Mouse (Mus musculus) neural tube, embryonic 14.5 days (tissue): Measurements from ENCODE around the gene Aldh1l1. TPM values are rescaled to one million over a fixed set of nuclear protein-coding genes. Genes with fewer than 3 reads are reported as not detected.

Experiments used
- ATAC-seq: fragments of 200-750 bp; cut with Nextera tagmentation; 2 replicates; pipeline ENCODE4 v1.8.0; 2017; ENCODE audit warnings: low read depth, mild to moderate bottlenecking, moderate TSS enrichment, moderate library complexity
- H3K27ac ChIP-seq: fragments of 300-500 bp; sonication (generic); 2 replicates; pipeline ENCODE4 v1.5.1; 2014; ENCODE audit warnings: low read depth, mild to moderate bottlenecking, control low read depth, low read length, moderate library complexity, mixed read lengths
- H3K27me3 ChIP-seq: fragments of 300-500 bp; sonication (generic); 2 replicates; pipeline ENCODE4 v1.6.1; 2014; ENCODE audit warnings: low read length; ENCODE audit not compliant: control insufficient read depth, insufficient read depth
- H3K36me3 ChIP-seq: fragments of 300-500 bp; sonication (generic); 2 replicates; pipeline ENCODE4 v1.6.1; 2014; ENCODE audit warnings: low read length, mixed read lengths; ENCODE audit not compliant: control insufficient read depth, insufficient read depth
- H3K4me1 ChIP-seq: fragments of 300-500 bp; sonication (generic); 2 replicates; pipeline ENCODE4 v1.6.1; 2014; ENCODE audit warnings: low read length; ENCODE audit not compliant: control insufficient read depth, insufficient read depth
- H3K4me2 ChIP-seq: fragments of 300-500 bp; sonication (generic); 2 replicates; pipeline ENCODE4 v1.6.1; 2014; ENCODE audit warnings: mild to moderate bottlenecking, low read depth, low read length, control low read depth
- H3K4me3 ChIP-seq: fragments of 300-500 bp; sonication (generic); 2 replicates; pipeline ENCODE4 v1.5.1; 2014; ENCODE audit warnings: low read depth, low read length, control low read depth, mixed read lengths
- H3K9ac ChIP-seq: fragments of 300-500 bp; sonication (generic); replicated peaks from 2 replicates; pipeline ENCODE4 v1.6.1; 2014; ENCODE audit warnings: low read depth, mild to moderate bottlenecking, control low read depth, low read length, mixed read lengths
- H3K9me3 ChIP-seq: fragments of 300-500 bp; sonication (generic); 2 replicates; pipeline ENCODE4 v1.6.1; 2016; ENCODE audit warnings: low read length; ENCODE audit not compliant: control insufficient read depth
- WGBS: fragments of 180-500 bp; shearing (Covaris S2); extraction: QIAGEN DNeasy Blood & Tissue Kit; methylation state at CpG from one replicate; pipeline ENCODE4 v1.1.7; 2014; 5-methylcytosine and 5-hydroxymethylcytosine counted together
- polyA plus RNA-seq: library from polyadenylated mRNA; unstranded; fragments of >200 nt; fragmentation: Nextera tagmentation; extraction: Ambion mirVana; gene quantifications from 2 replicates; pipeline ENCODE4 v1.2.1, GENCODE M21; 2014

The Aldh1l1 gene
- polyA plus RNA-seq, 1 experiment from 2014 or later = 53.3 TPM

DNA sequence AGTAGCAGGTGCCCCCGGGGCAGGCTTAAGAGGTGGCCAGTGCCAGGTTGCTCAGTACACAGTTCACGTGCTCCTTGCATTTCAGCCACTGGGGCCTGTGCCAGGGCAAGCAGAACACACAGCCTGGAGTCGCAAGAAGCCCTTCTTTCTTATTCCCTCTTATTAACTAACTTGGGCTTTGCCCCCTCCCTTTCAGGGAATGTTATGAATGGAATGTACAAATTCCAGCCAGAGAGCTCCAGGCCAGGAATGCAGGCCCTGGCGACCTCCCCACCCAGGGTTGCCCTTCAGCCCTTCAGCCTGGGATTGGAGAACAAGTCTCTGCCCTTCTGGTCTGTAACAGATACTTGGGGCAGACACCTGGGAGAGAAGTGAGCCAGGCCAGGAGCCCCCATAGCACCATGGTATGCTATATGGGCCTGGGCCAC, 22.0 kb downstream of the Aldh1l1 start:
- H3K4me3 ChIP-seq = no peak overlapping the region
- peak overlapping the region; percentile 22; the same call in 1 of the 2 replicates for H3K27ac ChIP-seq
- no peaks in the 10 kb centered on the region for H3K36me3 ChIP-seq
- no peaks in the 10 kb centered on the region for H3K9me3 ChIP-seq
- peak; percentile 55; the same call in 1 of the 2 replicates for ATAC-seq
- H3K4me1 ChIP-seq = 0 out of 2 replicates have a peak, but pooled peaks cover 4% of the 10 kb centered on the region
- WGBS = 54% methylated on average over 4 of the region's 4 CpGs
- no peak overlapping the region for H3K4me2 ChIP-seq
- no peak overlapping the region for H3K9ac ChIP-seq
- H3K27me3 ChIP-seq = no peaks in the 10 kb centered on the region

DNA sequence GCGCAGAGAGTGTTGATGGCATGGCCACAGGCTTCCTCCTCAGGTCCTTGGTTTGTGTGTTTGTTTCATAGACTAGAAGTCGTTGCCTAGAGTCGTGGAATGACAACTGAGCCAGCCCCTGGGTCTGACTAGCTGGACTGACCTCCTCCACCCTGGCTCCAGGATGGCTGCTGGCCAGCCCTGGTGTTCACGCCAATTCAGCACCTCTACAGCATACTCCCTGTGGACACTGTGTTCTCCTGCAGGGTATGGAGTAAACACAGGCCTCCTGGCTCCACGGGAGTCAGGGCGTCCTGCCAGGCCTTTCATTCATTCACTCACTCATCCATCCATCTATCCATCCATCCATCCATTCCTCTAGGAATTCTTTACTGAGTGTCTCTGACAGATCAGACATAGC, 22.9 kb downstream of the Aldh1l1 start:
- Histone ChIP-seq H3K36me3 (no peaks in the 10 kb centered on the region), H3K4me2 (no peak overlapping the region), H3K9me3 (no peaks in the 10 kb centered on the region), H3K4me3 (no peak overlapping the region), H3K27me3 (no peaks in the 10 kb centered on the region), H3K9ac (no peak overlapping the region), H3K4me1 (0 out of 2 replicates have a peak, but pooled peaks cover 4% of the 10 kb centered on the region), H3K27ac (no peak overlapping the region)
- WGBS = 61% methylated on average over 6 of the region's 6 CpGs
- no peak for ATAC-seq

DNA sequence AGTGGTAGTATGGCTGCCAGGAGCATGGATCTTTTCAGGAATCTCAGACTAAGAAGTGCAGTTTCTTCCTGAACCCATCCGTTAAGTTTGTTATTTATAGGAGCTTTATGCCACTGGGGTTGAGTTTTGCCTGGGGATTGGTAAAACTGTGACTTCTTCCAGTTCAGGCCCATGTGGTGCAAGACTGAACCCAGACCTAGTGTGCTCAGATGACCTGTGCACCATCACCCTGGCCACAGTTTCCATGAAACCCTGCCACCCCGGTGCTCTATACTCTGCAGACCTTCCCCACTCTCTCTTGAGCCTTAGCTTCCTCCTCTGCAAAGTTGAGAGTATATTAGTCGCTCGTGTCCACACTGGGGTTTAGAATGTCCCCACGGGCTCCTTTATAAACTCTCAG, 26.2 kb downstream of the Aldh1l1 start:
- WGBS = 88% methylated on average over 5 of the region's 5 CpGs
- no peak overlapping the region for H3K27ac ChIP-seq
- no peak for ATAC-seq
- 0 out of 2 replicates have a peak, but pooled peaks cover 4% of the 10 kb centered on the region for H3K4me1 ChIP-seq
- H3K9ac ChIP-seq = no peak overlapping the region
- no peak overlapping the region for H3K4me3 ChIP-seq
- H3K9me3 ChIP-seq = no peaks in the 10 kb centered on the region
- no peak overlapping the region for H3K4me2 ChIP-seq
- no peaks in the 10 kb centered on the region for H3K36me3 ChIP-seq
- H3K27me3 ChIP-seq = no peaks in the 10 kb centered on the region

DNA sequence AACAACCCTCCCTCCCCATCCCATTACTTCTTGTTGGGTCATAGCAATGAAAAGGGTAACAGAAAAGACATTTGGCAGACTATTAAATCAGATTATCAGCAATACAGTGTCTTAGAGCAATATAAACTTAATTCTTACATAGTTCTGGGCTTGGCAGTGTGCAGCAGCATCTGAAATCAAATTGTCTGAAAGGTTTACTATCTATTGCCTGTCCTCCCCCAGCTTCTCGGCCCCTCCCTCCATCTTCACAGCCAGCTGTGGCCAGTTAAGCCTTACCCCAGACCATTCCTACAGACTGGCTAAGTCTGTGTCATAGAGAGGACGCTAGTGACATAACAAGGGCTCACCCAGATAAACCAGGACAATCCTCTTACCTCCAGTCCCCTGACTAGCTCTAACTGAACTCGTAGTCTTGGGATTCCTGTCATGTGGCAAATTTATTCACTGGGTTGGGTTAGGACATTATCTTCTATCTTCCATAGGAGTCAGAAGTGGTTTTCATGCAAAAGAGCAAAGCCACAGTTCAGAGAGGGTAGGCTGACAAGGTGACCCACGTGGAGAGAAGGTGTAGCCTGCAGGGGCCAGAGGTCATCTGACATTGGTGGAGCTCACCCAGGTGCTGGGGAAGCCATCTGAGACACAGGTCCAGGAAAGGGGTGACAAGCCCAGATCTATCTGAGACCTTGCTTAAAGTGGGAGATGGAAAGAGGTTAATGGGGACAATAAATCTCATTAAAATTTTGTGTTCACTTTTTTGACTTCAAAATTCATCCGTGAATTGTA, 27.0 kb downstream of the Aldh1l1 start:
- Histone ChIP-seq H3K4me3 (no peak overlapping the region), H3K36me3 (no peaks in the 10 kb centered on the region), H3K4me1 (0 out of 2 replicates have a peak, but pooled peaks cover 3% of the 10 kb centered on the region), H3K9me3 (no peaks in the 10 kb centered on the region), H3K27ac (no peak overlapping the region), H3K9ac (no peak overlapping the region), H3K27me3 (no peaks in the 10 kb centered on the region), H3K4me2 (no peak overlapping the region)
- ATAC-seq = no peak
- 76% methylated on average over 5 of the region's 5 CpGs for WGBS

DNA sequence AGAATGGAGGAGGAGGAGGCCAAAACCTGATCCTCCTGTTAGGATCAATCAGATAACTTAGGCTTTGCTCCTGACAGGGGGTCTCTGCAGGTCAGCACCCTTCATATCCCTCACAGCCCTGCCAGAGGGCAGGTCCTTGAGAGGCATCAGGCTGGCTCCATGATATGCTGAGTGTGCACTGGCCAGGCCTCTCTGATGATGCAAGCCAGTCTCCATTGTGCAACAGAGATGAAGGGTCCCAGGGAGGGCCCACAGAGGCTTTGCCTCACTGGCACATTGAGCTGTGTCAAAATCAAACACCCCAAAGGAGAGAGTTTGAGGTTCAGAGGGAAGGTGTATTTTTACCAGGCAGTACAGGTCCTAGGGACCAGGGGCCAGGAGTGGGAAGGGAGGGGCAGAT, 28.1 kb downstream of the Aldh1l1 start:
- Histone ChIP-seq H3K9me3 (no peaks in the 10 kb centered on the region), H3K4me1 (no peaks in the 10 kb centered on the region), H3K9ac (no peak overlapping the region), H3K27me3 (no peaks in the 10 kb centered on the region), H3K4me3 (no peak overlapping the region), H3K27ac (no peak overlapping the region), H3K4me2 (no peak overlapping the region), H3K36me3 (no peaks in the 10 kb centered on the region)
- ATAC-seq = no peak

DNA sequence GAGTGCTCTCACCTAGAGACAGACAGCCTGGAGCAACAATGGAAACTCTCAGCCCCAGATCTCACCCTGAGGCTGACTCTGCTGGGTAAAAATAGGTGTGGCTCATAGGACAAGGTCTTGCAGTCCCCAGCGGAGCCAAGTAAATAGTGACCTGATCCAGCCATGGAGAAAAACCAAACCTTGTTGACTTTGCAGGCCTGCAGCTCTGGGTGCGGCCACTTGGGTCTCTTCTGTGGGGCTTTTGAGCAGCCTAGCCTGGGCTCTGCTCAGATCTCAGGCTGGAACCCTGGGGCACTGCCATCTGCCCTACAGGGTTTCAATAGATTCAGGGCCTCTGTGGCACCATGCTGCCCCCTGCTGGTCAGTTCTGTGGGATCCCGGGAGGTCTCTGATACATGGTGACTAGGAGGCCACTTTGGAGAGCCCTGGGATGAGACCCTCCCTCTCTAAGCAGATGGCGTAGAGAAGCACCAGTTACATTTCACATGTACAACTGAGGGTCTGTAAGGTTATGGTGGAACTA, 28.7 kb downstream of the Aldh1l1 start:
- no peak overlapping the region for H3K4me2 ChIP-seq
- H3K27ac ChIP-seq = no peak overlapping the region
- H3K36me3 ChIP-seq = no peaks in the 10 kb centered on the region
- no peaks in the 10 kb centered on the region for H3K27me3 ChIP-seq
- peak; percentile 70 for ATAC-seq
- no peak overlapping the region for H3K9ac ChIP-seq
- no peaks in the 10 kb centered on the region for H3K4me1 ChIP-seq
- H3K4me3 ChIP-seq = no peak overlapping the region
- H3K9me3 ChIP-seq = no peaks in the 10 kb centered on the region
- 40% methylated on average over 4 of the region's 4 CpGs for WGBS

DNA sequence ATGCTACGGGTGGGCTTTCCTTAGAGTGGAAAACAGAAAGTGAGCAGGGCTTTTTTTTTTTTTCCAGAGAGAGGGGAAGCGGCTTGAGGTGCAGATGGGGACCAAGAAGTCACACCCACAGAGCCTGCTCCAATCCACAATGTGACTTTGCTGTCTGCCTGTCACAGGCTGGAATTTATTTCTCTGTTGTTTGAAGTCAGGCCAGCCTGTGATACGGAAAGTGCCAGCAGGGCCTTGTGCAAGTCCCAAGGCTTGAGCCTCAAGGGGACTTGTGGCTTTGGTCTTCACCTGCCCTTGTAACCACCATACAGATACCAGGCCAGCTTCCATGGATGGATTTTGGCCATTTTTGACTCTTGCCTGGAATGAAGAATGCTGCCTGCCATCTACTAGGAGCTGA, 32.7 kb downstream of the Aldh1l1 start:
- H3K9me3 ChIP-seq = no peaks in the 10 kb centered on the region
- no peak overlapping the region for H3K4me2 ChIP-seq
- H3K27me3 ChIP-seq = no peaks in the 10 kb centered on the region
- H3K9ac ChIP-seq = no peak overlapping the region
- ATAC-seq = no peak
- H3K4me1 ChIP-seq = no peaks in the 10 kb centered on the region
- no peaks in the 10 kb centered on the region for H3K36me3 ChIP-seq
- no peak overlapping the region for H3K4me3 ChIP-seq
- no peak overlapping the region for H3K27ac ChIP-seq
- WGBS = 56% methylated on average over 3 of the region's 3 CpGs

DNA sequence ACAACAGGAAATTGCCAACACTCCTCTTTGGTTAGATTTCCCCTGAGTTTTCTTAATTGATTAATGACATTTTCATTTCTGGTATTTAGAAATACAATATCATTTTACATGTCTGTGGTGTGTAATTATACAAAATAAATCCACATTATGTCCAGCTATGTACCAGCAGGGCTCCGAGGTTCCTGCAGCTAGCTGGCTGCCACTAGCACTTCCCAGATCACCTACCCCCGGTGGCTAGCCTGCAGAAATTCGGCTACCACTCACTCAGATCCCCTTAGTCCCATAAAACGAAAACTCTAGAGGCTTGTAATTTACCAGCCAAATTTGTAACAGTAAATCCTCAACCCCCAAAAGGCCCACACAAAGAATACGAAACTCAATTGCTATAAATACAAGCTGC, 33.1 kb downstream of the Aldh1l1 start:
- WGBS = 46% methylated on average over 5 of the region's 5 CpGs
- H3K4me3 ChIP-seq = no peak overlapping the region
- H3K27me3 ChIP-seq = no peaks in the 10 kb centered on the region
- H3K4me2 ChIP-seq = no peak overlapping the region
- no peak overlapping the region for H3K27ac ChIP-seq
- ATAC-seq = peak; percentile 62; the same call in 1 of the 2 replicates
- no peaks in the 10 kb centered on the region for H3K4me1 ChIP-seq
- no peaks in the 10 kb centered on the region for H3K36me3 ChIP-seq
- H3K9me3 ChIP-seq = no peaks in the 10 kb centered on the region
- H3K9ac ChIP-seq = no peak overlapping the region

DNA sequence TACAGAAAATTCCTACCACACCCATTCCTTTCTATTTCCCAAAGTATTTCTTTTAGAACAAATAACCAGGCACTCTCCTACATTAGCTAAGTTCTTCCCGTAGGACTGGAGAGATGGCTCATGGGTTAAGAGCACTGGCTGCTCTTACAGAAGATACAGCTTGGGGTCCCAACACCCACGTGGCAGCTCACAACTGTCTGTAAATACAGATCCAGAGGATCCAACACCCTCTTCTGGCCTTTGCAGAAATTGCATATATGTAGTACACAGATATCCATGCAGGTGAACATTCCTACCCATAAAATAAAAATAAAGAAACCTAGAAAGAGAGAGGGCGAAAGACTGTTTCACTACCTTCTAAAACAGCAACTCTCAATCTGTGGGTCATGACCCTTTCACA, 40.2 kb downstream of the Aldh1l1 start:
- no peaks in the 10 kb centered on the region for H3K4me1 ChIP-seq
- no peak for ATAC-seq
- 71% methylated on average over 3 of the region's 3 CpGs for WGBS
- H3K36me3 ChIP-seq = no peaks in the 10 kb centered on the region
- no peak overlapping the region for H3K9ac ChIP-seq
- no peak overlapping the region for H3K4me2 ChIP-seq
- no peaks in the 10 kb centered on the region for H3K27me3 ChIP-seq
- H3K9me3 ChIP-seq = no peaks in the 10 kb centered on the region
- no peak overlapping the region for H3K27ac ChIP-seq
- no peak overlapping the region for H3K4me3 ChIP-seq
